Mouse (Mus musculus) megakaryocyte, embryonic 14.5 days (primary cell): ENCODE measurements around the gene Mrgprh. TPM values are rescaled to one million over a fixed set of nuclear protein-coding genes. Genes with fewer than 3 reads are reported as not detected.
"Not testable (repeated sequence)": the region's sequence is repeated elsewhere in the genome, so short reads cannot be mapped to it uniquely, and the experiment has no call there.

Experiments used
- H3K27me3 ChIP-seq: replicated peaks from 2 replicates; pipeline ENCODE3; 2012; ENCODE audit warnings: inconsistent platforms
- H3K36me3 ChIP-seq: replicated peaks from 2 replicates; pipeline ENCODE3; 2012; ENCODE audit warnings: low read length, inconsistent platforms, mixed read lengths
- H3K4me1 ChIP-seq: 2 replicates; pipeline ENCODE4 v1.6.1; 2012; ENCODE audit warnings: inconsistent platforms
- H3K4me3 ChIP-seq: replicated peaks from 2 replicates; pipeline ENCODE3; 2012; ENCODE audit warnings: moderate library complexity, mild to moderate bottlenecking, inconsistent platforms
- H3K9me3 ChIP-seq: 2 replicates; pipeline ENCODE4 v1.6.1; 2012; ENCODE audit warnings: inconsistent platforms
- FLI1 ChIP-seq: IDR thresholded peaks from 2 replicates; pipeline ENCODE4 v1.6.1; 2012; ENCODE audit warnings: low read length, inconsistent platforms, mixed read lengths
- GATA1 ChIP-seq: IDR thresholded peaks from 3 replicates; pipeline ENCODE4 v1.6.1; 2012; ENCODE audit warnings: mixed read lengths, low read length, inconsistent platforms, borderline replicate concordance
- polyA plus RNA-seq: library from polyadenylated mRNA; stranded (reverse); fragments of >175 nt; gene quantifications from 2 replicates; pipeline ENCODE4 v1.2.3, GENCODE M21; 2012; ENCODE audit warnings: low replicate concordance; ENCODE audit not compliant: insufficient read depth

Mrgprh gene
- polyA plus RNA-seq, 1 experiment = not detected

GRCm38 (mm10) chr17:12892033-12892432 is 16.2 kb downstream of the Mrgprh start:
- Histone ChIP-seq H3K36me3 (peaks cover 86% of the 10 kb centered on the region), H3K4me3 (no peak overlapping the region), H3K4me1 (no peaks in the 10 kb centered on the region), H3K27me3 (no peaks in the 10 kb centered on the region), H3K9me3 (no peaks in the 10 kb centered on the region)
- TF ChIP-seq GATA1 (no peak), FLI1 (no peak)

GRCm38 (mm10) chr17:12897674-12898073 is 21.8 kb downstream of the Mrgprh start:
- H3K36me3 ChIP-seq = peaks cover 73% of the 10 kb centered on the region

GRCm38 (mm10) chr17:12898607-12899006 is 22.8 kb downstream of the Mrgprh start:
- not testable (repeated sequence) for H3K9me3 ChIP-seq, H3K27me3 ChIP-seq, H3K4me3 ChIP-seq, H3K4me1 ChIP-seq
- H3K36me3 ChIP-seq = peaks cover 76% of the 10 kb centered on the region

More at GRCm38 (mm10) chr17:12897674-12898073, 21.8 kb downstream of the Mrgprh start:
- Histone ChIP-seq H3K4me1 (no peaks in the 10 kb centered on the region; the same call in 1 of the 2 replicates), H3K4me3 (no peak overlapping the region), H3K27me3 (no peaks in the 10 kb centered on the region), H3K9me3 (no peaks in the 10 kb centered on the region)
- TF ChIP-seq GATA1 = no peak
- TF ChIP-seq FLI1 = no peak

- no peak for TF ChIP-seq GATA1
- TF ChIP-seq FLI1 = no peak
- no peaks in the 10 kb centered on the region for H3K27me3 ChIP-seq
- no peaks in the 10 kb centered on the region for H3K9me3 ChIP-seq
- H3K36me3 ChIP-seq = peaks cover 74% of the 10 kb centered on the region
- no peaks in the 10 kb centered on the region; the same call in 1 of the 2 replicates for H3K4me1 ChIP-seq
- no peak overlapping the region for H3K4me3 ChIP-seq
Measured at GRCm38 (mm10) chr17:12902291-12902690, 26.5 kb downstream of the Mrgprh start.

GRCm38 (mm10) chr17:12903372-12904333 is 27.8 kb downstream of the Mrgprh start:
- no peaks in the 10 kb centered on the region; the same call in 1 of the 2 replicates for H3K4me1 ChIP-seq
- H3K9me3 ChIP-seq = no peaks in the 10 kb centered on the region
- H3K27me3 ChIP-seq = no peaks in the 10 kb centered on the region
- H3K36me3 ChIP-seq = peaks cover 76% of the 10 kb centered on the region
- H3K4me3 ChIP-seq = no peak overlapping the region
- TF ChIP-seq FLI1 (no peak), GATA1 (no peak)

GRCm38 (mm10) chr17:12904349-12904748 is 28.5 kb downstream of the Mrgprh start:
- Histone ChIP-seq H3K4me1 (no peaks in the 10 kb centered on the region; the same call in 1 of the 2 replicates), H3K36me3 (peaks cover 76% of the 10 kb centered on the region), H3K4me3 (no peak overlapping the region), H3K27me3 (no peaks in the 10 kb centered on the region), H3K9me3 (no peaks in the 10 kb centered on the region)
- TF ChIP-seq FLI1 = no peak
- no peak for TF ChIP-seq GATA1

GRCm38 (mm10) chr17:12905810-12906209 is 30.0 kb downstream of the Mrgprh start:
- TF ChIP-seq GATA1 = no peak
- TF ChIP-seq FLI1 = no peak
- Histone ChIP-seq H3K4me3 (no peak overlapping the region), H3K36me3 (peaks cover 78% of the 10 kb centered on the region), H3K4me1 (no peaks in the 10 kb centered on the region; the same call in 1 of the 2 replicates), H3K9me3 (no peaks in the 10 kb centered on the region), H3K27me3 (no peaks in the 10 kb centered on the region)

- Histone ChIP-seq H3K4me3 (no peak overlapping the region), H3K9me3 (no peaks in the 10 kb centered on the region), H3K27me3 (no peaks in the 10 kb centered on the region), H3K36me3 (peaks cover 78% of the 10 kb centered on the region), H3K4me1 (no peaks in the 10 kb centered on the region; the same call in 1 of the 2 replicates)
- no peak for TF ChIP-seq GATA1
- TF ChIP-seq FLI1 = no peak
Measured at GRCm38 (mm10) chr17:12906436-12906835, 30.6 kb downstream of the Mrgprh start.

GRCm38 (mm10) chr17:12909361-12910280 is 33.8 kb downstream of the Mrgprh start, which contains the start of gene Pnldc1:
Pnldc1 (minus strand) TSS chr17:12910230.
- Histone ChIP-seq H3K9me3 (no peaks in the 10 kb centered on the region), H3K4me3 (no peak within 1 kb of the TSS), H3K36me3 (peaks cover 81% of the 10 kb centered on the region), H3K4me1 (peaks cover 14% of the 10 kb centered on the region; the same call in 1 of the 2 replicates), H3K27me3 (no peaks in the 10 kb centered on the region)
- TF ChIP-seq GATA1 (no peak), FLI1 (no peak)
